Mouse (Mus musculus) neural tube, embryonic 15.5 days (tissue): ENCODE results near the gene Adal. TPM values are rescaled to one million over a fixed set of nuclear protein-coding genes. Genes with fewer than 3 reads are reported as not detected.

ENCODE experiments used
- ATAC-seq: fragments of 200-750 bp; cut with Nextera tagmentation; 2 replicates; pipeline ENCODE4 v1.8.0; 2017; ENCODE audit warnings: mild to moderate bottlenecking, moderate TSS enrichment, moderate library complexity; ENCODE audit not compliant: low FRiP score
- H3K27ac ChIP-seq: fragments of 300-500 bp; sonication (generic); replicated peaks from 2 replicates; pipeline ENCODE4 v1.5.1; 2015; ENCODE audit warnings: mild to moderate bottlenecking, inconsistent platforms
- H3K27me3 ChIP-seq: fragments of 300-500 bp; sonication (generic); replicated peaks from 2 replicates; pipeline ENCODE4 v1.6.1; 2015; ENCODE audit warnings: inconsistent platforms
- H3K36me3 ChIP-seq: fragments of 300-500 bp; sonication (generic); 2 replicates; pipeline ENCODE4 v1.6.1; 2015; ENCODE audit warnings: inconsistent platforms
- H3K4me1 ChIP-seq: fragments of 300-500 bp; sonication (generic); 2 replicates; pipeline ENCODE4 v1.6.1; 2015; ENCODE audit warnings: inconsistent platforms
- H3K4me2 ChIP-seq: fragments of 300-500 bp; sonication (generic); 2 replicates; pipeline ENCODE4 v1.6.1; 2015; ENCODE audit warnings: inconsistent platforms, mild to moderate bottlenecking, moderate library complexity
- H3K4me3 ChIP-seq: fragments of 300-500 bp; sonication (generic); replicated peaks from 2 replicates; pipeline ENCODE4 v1.5.1; 2015; ENCODE audit warnings: mild to moderate bottlenecking, inconsistent platforms
- H3K9ac ChIP-seq: fragments of 300-500 bp; sonication (generic); replicated peaks from 2 replicates; pipeline ENCODE4 v1.6.1; 2015; ENCODE audit warnings: mild to moderate bottlenecking, inconsistent platforms
- H3K9me3 ChIP-seq: fragments of 300-500 bp; sonication (generic); replicated peaks from 2 replicates; pipeline ENCODE4 v1.6.1; 2016; ENCODE audit warnings: inconsistent platforms
- WGBS: fragments of 180-500 bp; shearing (Covaris S2); methylation state at CpG from one replicate; pipeline ENCODE4 v1.1.7; 2015; ENCODE audit warnings: mixed read lengths; 5-methylcytosine and 5-hydroxymethylcytosine counted together
- polyA plus RNA-seq: library from polyadenylated mRNA; unstranded; fragments of >200 nt; fragmentation: Nextera tagmentation; extraction: Ambion mirVana; gene quantifications from 2 replicates; pipeline ENCODE4 v1.2.1, GENCODE M21; 2015

The Adal gene
- polyA plus RNA-seq, 1 experiment from 2014 or later: 27.6 TPM

DNA sequence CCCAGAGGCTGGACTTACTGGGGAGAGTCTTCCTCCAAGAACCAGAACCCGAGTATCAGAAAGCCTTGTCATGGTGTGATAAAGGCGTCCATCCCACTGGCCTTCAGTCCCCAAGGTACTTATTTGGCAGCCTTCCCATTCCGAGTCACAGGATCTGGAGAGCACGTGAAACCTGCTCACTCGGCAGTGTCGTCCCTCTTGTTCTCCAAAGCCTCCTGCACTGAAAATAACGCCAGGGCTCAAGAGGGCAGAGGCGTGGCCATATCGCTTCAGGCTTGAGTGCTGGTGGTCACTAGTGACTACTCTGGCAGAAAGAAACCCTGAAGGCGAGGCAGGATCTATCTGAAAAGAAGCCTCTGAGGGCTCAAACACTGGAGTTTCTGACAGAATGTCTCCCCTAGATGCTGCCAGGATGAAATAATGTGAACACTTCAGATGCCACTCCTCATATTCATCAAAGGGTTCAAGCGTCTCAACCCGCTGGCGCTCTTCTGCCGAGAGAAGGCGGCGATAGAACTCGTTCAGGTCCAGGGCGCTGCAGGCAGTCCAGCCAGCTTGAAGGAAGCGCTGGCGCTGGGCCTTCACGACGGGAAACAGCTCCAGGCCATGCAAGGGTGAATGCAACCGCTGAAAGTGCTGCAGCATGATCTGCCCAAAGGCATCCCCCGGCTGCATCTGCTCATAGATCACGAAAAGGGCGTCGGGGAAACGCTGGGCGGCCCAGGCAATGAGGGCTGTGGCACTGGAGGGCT, 786 bp upstream of the Adal start:
- Histone ChIP-seq H3K4me2 (peak overlapping the region; percentile 90), H3K9me3 (no peaks in the 10 kb centered on the region), H3K27ac (peak overlapping the region; percentile 100), H3K4me1 (peaks cover 45% of the 10 kb centered on the region), H3K9ac (peak overlapping the region; percentile 92), H3K27me3 (no peaks in the 10 kb centered on the region), H3K4me3 (peak overlapping the region; percentile 84), H3K36me3 (peaks cover 9% of the 10 kb centered on the region; the same call in 1 of the 2 replicates)
- WGBS: 41% methylated on average over 29 of the region's 29 CpGs
- no peak; the same call in 1 of the 2 replicates for ATAC-seq

DNA sequence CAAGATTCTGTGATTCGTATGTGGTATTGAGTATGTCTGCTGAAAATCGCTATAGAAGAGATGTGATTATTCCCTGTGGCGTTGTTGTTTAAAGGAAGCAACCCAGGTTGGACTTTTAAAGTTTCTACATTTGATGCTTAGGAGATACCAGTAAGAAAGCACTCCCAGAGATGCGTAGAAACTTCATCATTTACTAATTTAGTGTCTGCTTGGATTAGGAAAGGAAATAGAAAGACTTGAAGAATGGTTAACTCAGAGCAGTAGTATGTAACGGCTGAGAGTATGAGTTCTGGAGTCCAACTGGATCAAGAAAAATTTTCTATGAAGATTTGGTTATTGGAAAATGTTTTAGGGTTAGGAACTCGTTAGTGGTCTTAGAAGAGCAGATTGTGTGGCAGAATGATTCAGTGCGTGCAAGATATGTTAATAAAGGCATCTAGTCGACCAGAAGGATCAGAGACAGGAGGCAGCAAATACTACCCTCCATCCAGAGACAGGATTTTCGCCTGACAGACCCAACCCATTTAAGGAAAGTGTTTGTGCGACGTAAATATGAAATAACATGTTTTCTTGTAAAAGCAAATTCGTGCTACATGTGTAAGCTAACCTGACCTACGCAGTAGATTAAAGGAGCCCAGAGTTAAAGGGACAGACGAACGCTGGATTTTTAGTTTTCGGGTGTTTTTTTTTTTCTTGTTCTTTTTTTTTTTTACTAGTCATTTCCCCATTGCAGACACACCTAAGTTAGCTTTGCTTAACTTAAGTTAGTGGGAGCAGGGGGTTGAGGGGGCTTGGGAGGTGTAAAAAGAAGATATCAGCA, 1.2 kb downstream of the Adal start:
- Histone ChIP-seq H3K27me3 (no peaks in the 10 kb centered on the region), H3K4me1 (peaks cover 41% of the 10 kb centered on the region), H3K9me3 (no peaks in the 10 kb centered on the region), H3K4me2 (peak overlapping the region; percentile 90), H3K4me3 (peak overlapping the region; percentile 84), H3K27ac (peak overlapping the region; percentile 100), H3K36me3 (peaks cover 19% of the 10 kb centered on the region), H3K9ac (peak overlapping the region; percentile 92)
- no peak for ATAC-seq
- 72% methylated on average over 16 of the region's 16 CpGs for WGBS

DNA sequence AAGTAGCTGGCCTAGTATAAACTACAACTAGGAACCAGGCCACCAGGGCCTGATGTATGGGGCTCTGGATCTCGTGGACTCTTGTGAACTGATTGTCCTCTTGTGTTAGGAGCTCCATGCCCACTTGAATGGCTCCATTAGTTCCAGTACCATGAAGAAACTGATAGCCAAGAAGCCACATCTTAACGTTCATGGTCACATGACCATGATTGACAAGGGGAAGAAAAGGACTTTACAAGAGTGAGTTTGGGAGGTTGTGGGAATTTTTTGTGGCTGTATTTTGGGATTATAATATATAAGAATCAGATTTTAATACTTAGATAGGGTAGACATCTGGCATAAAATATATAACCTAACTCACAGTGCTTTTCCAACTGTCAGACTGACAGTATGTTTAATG, 2.2 kb downstream of the Adal start:
- Histone ChIP-seq H3K27ac (no peak overlapping the region), H3K9ac (no peak overlapping the region), H3K4me2 (no peak overlapping the region), H3K4me1 (peaks cover 37% of the 10 kb centered on the region), H3K9me3 (no peaks in the 10 kb centered on the region), H3K36me3 (peaks cover 20% of the 10 kb centered on the region), H3K4me3 (no peak overlapping the region), H3K27me3 (no peaks in the 10 kb centered on the region)
- no peak for ATAC-seq
- WGBS: 24% methylated on average over 2 of the region's 2 CpGs

DNA sequence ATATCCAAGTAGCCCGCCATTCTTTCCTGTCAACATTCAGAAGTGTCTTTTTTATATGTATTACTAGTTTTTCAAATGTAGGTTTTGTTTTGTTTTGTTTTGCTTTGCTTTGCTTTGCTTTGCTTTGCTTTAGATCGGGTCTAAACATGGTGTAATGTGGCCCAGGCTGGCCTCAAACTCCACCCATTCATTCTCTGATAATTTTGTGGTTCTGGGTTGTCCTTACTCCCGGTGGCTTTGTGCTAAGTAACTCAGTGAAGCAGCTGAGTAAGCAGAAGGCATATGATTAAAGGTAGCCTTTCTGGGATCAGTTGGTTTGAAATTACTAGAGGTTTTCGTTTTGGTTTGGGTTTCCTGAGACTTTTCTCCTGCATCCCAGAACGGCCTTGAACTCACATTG, 9.5 kb downstream of the Adal start:
- no peaks in the 10 kb centered on the region for H3K9me3 ChIP-seq
- 84% methylated on average over 5 of the region's 5 CpGs for WGBS
- no peaks in the 10 kb centered on the region for H3K27me3 ChIP-seq
- H3K4me2 ChIP-seq: no peak overlapping the region
- no peak for ATAC-seq
- H3K36me3 ChIP-seq: peaks cover 45% of the 10 kb centered on the region
- H3K4me1 ChIP-seq: no peaks in the 10 kb centered on the region
- H3K9ac ChIP-seq: no peak overlapping the region
- H3K4me3 ChIP-seq: no peak overlapping the region
- H3K27ac ChIP-seq: no peak overlapping the region

DNA sequence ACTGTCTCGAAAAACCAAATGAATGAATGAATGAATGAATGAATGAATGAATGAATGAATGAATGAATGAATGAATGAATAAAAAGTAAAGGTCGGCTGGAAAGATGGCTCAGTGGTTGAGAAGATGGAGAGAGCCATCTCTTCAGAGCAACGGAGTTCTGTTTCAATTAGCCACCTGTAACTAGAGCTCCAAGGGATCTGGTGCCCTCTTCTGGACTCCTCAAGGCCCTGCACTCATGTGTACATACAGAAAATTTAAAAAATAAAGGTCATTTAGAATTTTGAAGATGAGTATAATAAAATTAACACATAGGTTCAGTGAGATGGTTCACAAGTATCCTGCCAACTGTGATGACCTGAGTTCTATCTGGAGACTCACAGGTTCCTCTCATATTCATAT, 12.9 kb downstream of the Adal start:
- Histone ChIP-seq H3K9me3 (no peaks in the 10 kb centered on the region), H3K4me2 (no peak overlapping the region), H3K9ac (no peak overlapping the region), H3K27ac (no peak overlapping the region), H3K4me1 (no peaks in the 10 kb centered on the region), H3K27me3 (no peaks in the 10 kb centered on the region), H3K4me3 (no peak overlapping the region), H3K36me3 (peaks cover 47% of the 10 kb centered on the region)
- 93% methylated on average over 3 of the region's 3 CpGs for WGBS
- no peak for ATAC-seq

DNA sequence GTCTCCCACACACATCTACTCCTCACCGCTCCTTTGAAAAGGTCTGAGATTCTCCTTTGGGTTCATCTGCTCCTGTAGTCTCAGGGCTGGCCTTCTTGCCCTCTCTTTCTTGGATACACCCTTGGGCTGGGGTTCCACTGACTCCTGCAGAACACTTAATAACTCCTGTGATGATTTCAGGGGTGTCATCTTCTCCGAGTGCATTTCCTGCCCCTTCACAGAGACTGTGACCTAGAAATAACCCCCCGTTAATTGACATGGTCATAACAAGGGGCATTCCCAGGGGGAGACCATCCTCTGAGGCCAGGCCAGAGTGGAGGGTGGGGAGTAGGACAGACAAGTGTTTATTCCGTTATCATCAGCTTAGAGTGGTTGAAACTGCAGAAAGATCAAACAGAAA, 28.9 kb downstream of the Adal start:
- Histone ChIP-seq H3K27me3 (no peaks in the 10 kb centered on the region), H3K27ac (no peak overlapping the region), H3K4me3 (peak overlapping the region; percentile 91), H3K9me3 (no peaks in the 10 kb centered on the region), H3K4me1 (peaks cover 34% of the 10 kb centered on the region), H3K4me2 (peak overlapping the region; percentile 91), H3K9ac (peak overlapping the region; percentile 72; the same call in 1 of the 2 replicates), H3K36me3 (peaks cover 18% of the 10 kb centered on the region)
- WGBS: 41% methylated on average over 4 of the region's 4 CpGs
- ATAC-seq: no peak

DNA sequence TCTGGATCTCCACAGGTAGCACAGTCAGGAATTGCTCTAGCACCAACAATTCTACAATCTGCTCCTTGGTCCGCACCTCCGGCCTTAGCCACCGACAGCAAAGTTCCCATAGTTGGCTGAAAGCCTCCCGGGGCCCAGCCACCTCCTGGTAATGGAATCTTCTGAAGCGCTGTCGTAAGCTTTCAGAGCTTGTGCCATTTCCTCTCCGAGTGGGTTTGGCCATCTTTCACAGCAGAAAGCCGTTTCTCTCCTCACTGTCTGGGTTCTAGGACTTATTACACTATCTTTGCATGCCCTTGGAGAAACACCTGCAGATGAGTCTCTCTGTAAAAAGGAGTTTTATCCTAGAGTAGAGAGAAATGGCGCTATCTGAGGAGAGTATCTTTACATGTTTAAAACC, 29.7 kb downstream of the Adal start:
- H3K4me1 ChIP-seq: peaks cover 34% of the 10 kb centered on the region
- H3K4me2 ChIP-seq: peak overlapping the region; percentile 91
- H3K4me3 ChIP-seq: peak overlapping the region; percentile 91
- peak overlapping the region; percentile 88; the same call in 1 of the 2 replicates for H3K27ac ChIP-seq
- no peaks in the 10 kb centered on the region for H3K27me3 ChIP-seq
- no peaks in the 10 kb centered on the region for H3K9me3 ChIP-seq
- peaks cover 20% of the 10 kb centered on the region for H3K36me3 ChIP-seq
- 6% methylated on average over 9 of the region's 9 CpGs for WGBS
- H3K9ac ChIP-seq: peak overlapping the region; percentile 72
- ATAC-seq: no peak

DNA sequence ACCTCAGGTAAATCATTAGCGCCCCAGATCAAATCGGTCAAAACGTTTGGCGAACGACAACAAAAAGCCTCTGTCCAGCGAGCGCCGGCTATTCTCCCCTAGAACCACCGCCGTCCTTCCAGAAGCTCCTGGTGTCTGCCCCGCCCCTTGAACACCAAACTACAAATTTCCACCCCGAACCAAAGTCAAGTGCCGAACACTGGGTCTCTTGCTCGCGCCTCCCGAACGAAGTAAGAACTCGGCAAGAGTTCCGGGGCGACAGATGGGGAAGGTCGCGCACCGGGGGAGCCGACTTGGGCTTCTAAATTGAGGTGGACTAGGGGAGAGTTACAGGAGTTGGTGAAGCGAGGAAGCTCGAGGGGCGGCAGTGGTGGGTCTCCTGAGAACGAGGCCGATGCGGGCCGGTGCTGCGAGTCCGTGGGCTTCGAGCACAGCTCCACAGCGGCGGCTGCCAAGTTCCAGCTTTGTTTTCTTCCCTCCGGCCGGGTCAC, 30.3 kb downstream of the Adal start, which contains the start of gene Tubgcp4:
TSS of gene Tubgcp4 (plus strand) at position 174 of the 491 bp plus-strand sequence.
- Histone ChIP-seq H3K27ac (peak within 1 kb of the TSS; percentile 88), H3K27me3 (no peaks in the 10 kb centered on the region), H3K4me2 (peak within 1 kb of the TSS; percentile 91), H3K4me3 (peak within 1 kb of the TSS; percentile 91), H3K9ac (peak within 1 kb of the TSS; percentile 72), H3K4me1 (peaks cover 34% of the 10 kb centered on the region), H3K9me3 (no peaks in the 10 kb centered on the region), H3K36me3 (peaks cover 23% of the 10 kb centered on the region)
- WGBS: under 1% methylated on average over 38 of the region's 38 CpGs
- ATAC-seq: peak; percentile 64

DNA sequence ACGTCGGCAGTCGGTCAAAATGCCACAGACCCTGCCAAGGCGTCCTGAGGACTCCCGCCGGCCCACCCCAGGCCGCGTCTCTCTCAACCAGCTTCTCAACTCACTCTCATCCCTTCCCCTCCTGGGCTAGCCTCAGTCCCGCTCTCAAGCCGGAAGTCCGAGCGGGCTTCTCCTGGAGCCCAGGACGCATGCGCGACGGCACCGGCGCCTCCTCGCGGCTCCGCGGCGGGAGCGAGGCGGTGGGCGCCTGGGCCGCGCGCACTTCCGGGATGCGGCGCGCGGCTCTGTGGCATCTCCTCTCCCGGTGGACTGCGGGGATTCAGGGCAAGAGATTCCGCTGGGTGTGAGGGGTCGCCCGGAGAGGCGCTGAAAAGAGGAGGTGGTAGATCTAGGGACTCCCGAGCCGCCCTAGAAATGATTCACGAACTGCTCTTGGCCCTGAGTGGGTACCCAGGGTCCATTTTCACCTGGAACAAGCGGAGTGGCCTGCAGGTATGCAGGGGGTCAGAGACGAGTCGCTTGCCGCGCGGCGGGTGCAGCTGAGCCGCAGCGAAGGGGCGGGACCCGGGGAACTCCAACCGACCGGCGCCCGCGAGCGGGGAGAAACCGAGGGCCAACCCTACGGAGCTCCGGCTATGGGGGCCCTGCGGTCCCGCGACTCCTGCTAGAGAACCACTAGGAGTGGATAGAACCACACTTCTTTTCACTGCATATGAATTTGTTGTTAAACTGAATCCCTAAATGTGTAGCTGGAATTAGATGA, 30.9 kb downstream of the Adal start, which contains the start of gene Zscan29:
TSS of gene Zscan29 (minus strand) at position 146 of the 763 bp plus-strand sequence.
- H3K9me3 ChIP-seq: no peaks in the 10 kb centered on the region
- H3K9ac ChIP-seq: peak within 1 kb of the TSS; percentile 72
- H3K4me1 ChIP-seq: peaks cover 34% of the 10 kb centered on the region
- no peaks in the 10 kb centered on the region for H3K27me3 ChIP-seq
- peak within 1 kb of the TSS; percentile 88 for H3K27ac ChIP-seq
- peaks cover 22% of the 10 kb centered on the region for H3K36me3 ChIP-seq
- under 1% methylated on average over 66 of the region's 66 CpGs for WGBS
- H3K4me2 ChIP-seq: peak within 1 kb of the TSS; percentile 91
- peak; percentile 96 for ATAC-seq
- H3K4me3 ChIP-seq: peak within 1 kb of the TSS; percentile 91

DNA sequence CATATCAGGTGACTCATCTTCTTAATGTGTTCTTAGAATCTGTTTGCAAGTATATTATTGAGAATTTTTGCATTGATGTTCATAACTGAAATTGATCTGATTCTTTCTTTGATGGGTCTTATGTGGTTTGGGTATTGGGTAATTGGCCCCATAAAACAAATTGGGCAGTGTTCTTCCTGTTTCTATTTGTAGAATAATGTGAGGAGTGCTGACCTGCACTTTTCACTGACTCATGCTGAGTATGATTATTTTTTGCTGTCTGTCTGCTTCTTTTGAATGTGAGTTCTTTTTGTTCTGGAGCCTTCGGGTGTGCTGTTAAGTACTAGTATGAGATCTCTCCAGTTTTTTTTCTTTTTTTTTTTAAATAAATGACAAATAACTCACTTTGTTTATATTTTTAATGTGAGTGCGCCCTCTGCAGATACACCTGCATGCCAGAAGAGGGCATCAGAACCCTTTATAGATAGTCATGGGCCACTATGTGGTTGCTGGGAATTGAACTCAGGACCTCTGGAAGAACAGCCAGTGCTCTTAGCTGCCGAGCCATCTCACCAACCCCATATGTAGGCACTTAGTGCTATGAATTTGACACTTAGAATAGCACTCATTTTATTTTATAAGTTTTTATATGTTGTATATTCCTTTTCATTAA, 38.7 kb downstream of the Adal start:
- ATAC-seq: no peak
- H3K36me3 ChIP-seq: peaks cover 64% of the 10 kb centered on the region
- 96% methylated on average over 3 of the region's 3 CpGs for WGBS
- H3K4me2 ChIP-seq: no peak overlapping the region
- H3K9ac ChIP-seq: no peak overlapping the region
- no peak overlapping the region for H3K4me3 ChIP-seq
- H3K4me1 ChIP-seq: no peaks in the 10 kb centered on the region
- no peaks in the 10 kb centered on the region for H3K9me3 ChIP-seq
- no peaks in the 10 kb centered on the region for H3K27me3 ChIP-seq
- H3K27ac ChIP-seq: no peak overlapping the region

DNA sequence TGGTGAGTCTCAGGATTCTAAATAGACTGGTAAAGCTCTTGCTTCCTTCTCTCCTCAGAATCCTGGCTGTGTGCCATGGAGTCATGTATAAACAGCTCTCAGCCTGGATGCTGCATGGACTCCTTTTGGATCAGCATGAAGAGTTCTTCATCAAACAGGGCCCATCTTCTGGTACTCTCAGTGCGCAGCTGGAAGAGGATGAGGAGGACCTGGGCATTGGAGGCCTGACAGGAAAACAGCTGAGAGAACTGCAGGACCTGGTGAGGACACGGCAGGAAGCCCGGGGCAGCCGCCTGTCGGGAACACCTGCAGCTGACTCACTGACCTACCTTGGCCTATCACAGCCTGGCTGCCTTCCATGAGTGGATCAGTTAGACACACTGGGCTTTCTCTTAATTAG, 43.2 kb downstream of the Adal start:
- no peak overlapping the region for H3K27ac ChIP-seq
- H3K36me3 ChIP-seq: peaks cover 59% of the 10 kb centered on the region
- no peak overlapping the region for H3K9ac ChIP-seq
- WGBS: 90% methylated on average over 5 of the region's 5 CpGs
- ATAC-seq: no peak
- no peak overlapping the region for H3K4me3 ChIP-seq
- H3K27me3 ChIP-seq: no peaks in the 10 kb centered on the region
- no peaks in the 10 kb centered on the region for H3K4me1 ChIP-seq
- H3K9me3 ChIP-seq: no peaks in the 10 kb centered on the region
- H3K4me2 ChIP-seq: no peak overlapping the region
